Mouse (Mus musculus): Measurements from ENCODE around the gene Lasp1. TPM values are rescaled to one million over a fixed set of nuclear protein-coding genes. Genes with fewer than 3 reads are reported as not detected.
A peak's percentile ranks its signal among the peaks of the same experiment; 100 is the strongest.

Lasp1 gene
- total RNA-seq (2021): 100 to 1,000 TPM; 192 to 202 TPM

- peak; percentile 88 to 95 for DNase-seq (ENCODE audit: low spot score in 2 of 2)
- intact Hi-C loops (cut with DNase I): loop anchor here (1.0 to 2.0 kb wide), 3 partner anchors 43 to 190 kb away; partner anchors contain the start of gene Fbxo47
Measured at GRCm38 (mm10) chr11:97798782-97799145, at the start of gene Lasp1. Gene Lasp1 (plus strand): TSS chr11:97799000.

GRCm38 (mm10) chr11:97753277-97753676, 45.5 kb upstream of the Lasp1 start:
- DNase-seq (ENCODE audit: low spot score in 2 of 2): peak; percentile 42 to 89
- intact Hi-C loops (cut with DNase I): no loop called here

GRCm38 (mm10) chr11:97758125-97758524, 40.7 kb upstream of the Lasp1 start:
- DNase-seq (ENCODE audit: low spot score in 2 of 2): no peak
- intact Hi-C loops (cut with DNase I): no loop called here

- no peak for DNase-seq (ENCODE audit: low spot score in 2 of 2)
- intact Hi-C loops (cut with DNase I): no loop called here
Measured at GRCm38 (mm10) chr11:97758942-97759341, 39.9 kb upstream of the Lasp1 start.

GRCm38 (mm10) chr11:97761638-97762037, 37.2 kb upstream of the Lasp1 start:
- intact Hi-C loops (cut with DNase I): no loop called here
- DNase-seq (ENCODE audit: low spot score in 2 of 2): no peak

- DNase-seq (ENCODE audit: low spot score in 2 of 2): peak; percentile 96 to 98
- intact Hi-C loops (cut with DNase I): loop anchor here (1.0 kb wide), 1 partner anchor 16 kb away; the partner anchor contains the start of gene Rpl23
Measured at GRCm38 (mm10) chr11:97766154-97766881, 32.5 kb upstream of the Lasp1 start, which contains the start of gene Cwc25. Gene Cwc25 (minus strand): TSS chr11:97766556.

- DNase-seq (ENCODE audit: low spot score in 2 of 2): no peak
- intact Hi-C loops (cut with DNase I): no loop called here
Measured at GRCm38 (mm10) chr11:97769704-97770103, 29.1 kb upstream of the Lasp1 start.

GRCm38 (mm10) chr11:97771410-97771809, 27.4 kb upstream of the Lasp1 start:
- DNase-seq (ENCODE audit: low spot score in 2 of 2): no peak
- intact Hi-C loops (cut with DNase I): no loop called here

GRCm38 (mm10) chr11:97775186-97775585, 23.6 kb upstream of the Lasp1 start:
- intact Hi-C loops (cut with DNase I): no loop called here
- no peak for DNase-seq (ENCODE audit: low spot score in 2 of 2)

- DNase-seq (ENCODE audit: low spot score in 2 of 2): no peak
- intact Hi-C loops (cut with DNase I): no loop called here
Measured at GRCm38 (mm10) chr11:97775808-97776496, 22.8 kb upstream of the Lasp1 start, which contains the start of gene 1700001P01Rik. Gene 1700001P01Rik (minus strand): TSS chr11:97775918.

GRCm38 (mm10) chr11:97776497-97777128, 22.2 kb upstream of the Lasp1 start:
- DNase-seq (ENCODE audit: low spot score in 2 of 2): no peak
- intact Hi-C loops (cut with DNase I): no loop called here

GRCm38 (mm10) chr11:97777129-97777529, 21.7 kb upstream of the Lasp1 start:
- intact Hi-C loops (cut with DNase I): no loop called here
- DNase-seq (ENCODE audit: low spot score in 2 of 2): no peak

GRCm38 (mm10) chr11:97778918-97779317, 19.9 kb upstream of the Lasp1 start:
- intact Hi-C loops (cut with DNase I): no loop called here
- no peak for DNase-seq (ENCODE audit: low spot score in 2 of 2)

GRCm38 (mm10) chr11:97779968-97780701, 18.7 kb upstream of the Lasp1 start:
- intact Hi-C loops (cut with DNase I): no loop called here
- no peak for DNase-seq (ENCODE audit: low spot score in 2 of 2)

- intact Hi-C loops (cut with DNase I): no loop called here
- no peak for DNase-seq (ENCODE audit: low spot score in 2 of 2)
Measured at GRCm38 (mm10) chr11:97781478-97781831, 17.3 kb upstream of the Lasp1 start.

- DNase-seq (ENCODE audit: low spot score in 2 of 2): peak; percentile 99 to 100
- intact Hi-C loops (cut with DNase I): loop anchor here (1.0 kb wide), 1 partner anchor 16 kb away; the partner anchor contains the start of gene Cwc25
Measured at GRCm38 (mm10) chr11:97781832-97782563, 16.8 kb upstream of the Lasp1 start, which contains the start of gene Rpl23. Gene Rpl23 (minus strand): TSS chr11:97782437.

- intact Hi-C loops (cut with DNase I): loop anchor here (1.0 kb wide), 1 partner anchor 16 kb away; the partner anchor contains the start of gene Cwc25
- DNase-seq (ENCODE audit: low spot score in 2 of 2): no peak
Measured at GRCm38 (mm10) chr11:97782564-97782895, 16.3 kb upstream of the Lasp1 start.

GRCm38 (mm10) chr11:97787961-97788360, 10.8 kb upstream of the Lasp1 start:
- intact Hi-C loops (cut with DNase I): no loop called here
- DNase-seq (ENCODE audit: low spot score in 2 of 2): no peak

GRCm38 (mm10) chr11:97789727-97790126, 9.1 kb upstream of the Lasp1 start:
- intact Hi-C loops (cut with DNase I): no loop called here
- DNase-seq (ENCODE audit: low spot score in 2 of 2): no peak
